Mouse (Mus musculus) E14TG2a.4 (cell line): Measurements from ENCODE around the gene Ap3d1.

Experiments used
- CTCF ChIP-seq: conservative IDR thresholded peaks from 2 replicates; pipeline ENCODE4 v1.5.1; 2014; ENCODE audit warnings: low read length
- POU5F1 ChIP-seq: IDR thresholded peaks from 2 replicates; pipeline ENCODE4 v1.6.1; 2014; ENCODE audit warnings: low read length, borderline replicate concordance

DNA sequence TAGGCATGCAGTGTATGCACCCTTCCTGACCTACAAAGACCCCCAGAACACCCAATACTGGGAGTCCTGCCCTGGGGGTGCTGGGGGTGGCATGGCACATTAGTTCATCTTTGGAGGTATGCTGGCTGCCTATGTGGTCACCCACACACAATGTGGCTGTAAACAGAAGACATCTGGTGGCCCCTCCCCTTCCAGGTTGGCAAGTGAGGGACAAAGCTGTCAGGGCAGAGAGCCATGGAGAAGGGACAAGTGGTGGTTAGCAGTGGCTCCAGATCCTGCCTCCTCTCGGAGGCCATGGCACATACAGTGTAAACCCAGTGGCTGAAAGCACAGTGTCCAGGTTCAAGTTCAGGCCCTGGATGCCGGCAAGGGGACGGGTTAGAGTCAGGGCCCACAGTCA lies 55.4 kb downstream of the Ap3d1 start:
- no peak for TF ChIP-seq CTCF
- no peak for TF ChIP-seq POU5F1
